8 mouse cellular contexts compared by ENCODE assay signal in genomic region chr17:93202165-93203075, GRCm38 (mm10). TPM values are rescaled to one million over a fixed set of nuclear protein-coding genes. Genes with fewer than 3 reads are reported as not detected.
DNase-seq lines count a peak whose midpoint lies in the region; ATAC-seq and TF ChIP-seq lines count a peak whose summit lies in the region.

No protein-coding gene starts in this region.

- peak overlapping the region; percentile 53 for H3K4me2 ChIP-seq in embryonic facial prominence, embryonic 12.5 days (replicated peaks)
- peak overlapping the region; percentile 69 for H3K4me2 ChIP-seq in hindbrain, postnatal 0 days (ENCODE audit: low read depth, low read length)
- H3K4me2 ChIP-seq in midbrain, postnatal 0 days (ENCODE audit: low read depth, low read length, poor library complexity, severe bottlenecking): peak overlapping the region; percentile 78

- H3K27me3 ChIP-seq in kidney, adult 2 months (replicated peaks; ENCODE audit: control insufficient read depth, insufficient read depth, low read length): peaks cover 10% of the 10 kb centered on the region
- peaks cover 71% of the 10 kb centered on the region for H3K27me3 ChIP-seq in embryonic facial prominence, embryonic 12.5 days
- H3K27me3 ChIP-seq in hindbrain, postnatal 0 days (ENCODE audit: insufficient read depth, low read length): peaks cover 14% of the 10 kb centered on the region
- peaks cover 11% of the 10 kb centered on the region for H3K27me3 ChIP-seq in midbrain, postnatal 0 days (ENCODE audit: insufficient read depth, low read length)
- H3K27me3 ChIP-seq in thymus, adult 2 months (ENCODE audit: control insufficient read depth, insufficient read depth, low read length): peaks cover 6% of the 10 kb centered on the region; the same call in 1 of the 2 replicates

- H3K9ac ChIP-seq in embryonic facial prominence, embryonic 12.5 days: no peak overlapping the region
- peak overlapping the region; percentile 56; the same call in 1 of the 2 replicates for H3K9ac ChIP-seq in hindbrain, postnatal 0 days (replicated peaks; ENCODE audit: low read length)
- H3K9ac ChIP-seq in midbrain, postnatal 0 days (replicated peaks; ENCODE audit: low read length, poor library complexity, severe bottlenecking): peak overlapping the region; percentile 59

- WGBS in kidney, adult 2 months: 1% methylated on average over 44 of the region's 44 CpGs
- WGBS in embryonic facial prominence, embryonic 12.5 days: under 1% methylated on average over 44 of the region's 44 CpGs
- under 1% methylated on average over 44 of the region's 44 CpGs for WGBS in hindbrain, postnatal 0 days
- under 1% methylated on average over 44 of the region's 44 CpGs for WGBS in midbrain, postnatal 0 days
- WGBS in thymus, adult 2 months: 5% methylated on average over 44 of the region's 44 CpGs

- DNase-seq in kidney, postnatal 4 days: peak; percentile 25 to 35
- DNase-seq in kidney, adult 2 months: no peak
- peak; percentile 49 for DNase-seq in hindbrain, postnatal 0 days (ENCODE audit: low spot score)
- peak; percentile 30 for DNase-seq in midbrain, postnatal 0 days (ENCODE audit: low spot score)
- DNase-seq in MN1 (ENCODE audit: low spot score): no peak
- DNase-seq in thymus, adult 2 months: no peak
- DNase-seq in spleen, postnatal 4 days (ENCODE audit: low spot score in 2 of 2): no peak

- no peak for TF ChIP-seq POLR2A in kidney, adult 2 months (IDR thresholded peaks at IDR 0.05; ENCODE audit: low read depth, low read length)
- no peak for TF ChIP-seq POLR2A in thymus, adult 2 months (IDR thresholded peaks at IDR 0.05; ENCODE audit: control insufficient read depth, extremely low read depth, insufficient read depth, low read length, poor library complexity)

- ATAC-seq in embryonic facial prominence, embryonic 12.5 days (ENCODE audit: insufficient number of reproducible peaks, insufficient read depth, low FRiP score, low TSS enrichment): 0 out of 2 replicates have a peak, but pooled peaks have one; percentile 62
- ATAC-seq in hindbrain, postnatal 0 days: peak; percentile 40; the same call in 1 of the 2 replicates
- ATAC-seq in midbrain, postnatal 0 days (ENCODE audit: low FRiP score): peak; percentile 42; the same call in 1 of the 2 replicates

- H3K4me1 ChIP-seq in kidney, adult 2 months (ENCODE audit: control insufficient read depth, insufficient read depth, low read length): no peaks in the 10 kb centered on the region
- peaks cover 25% of the 10 kb centered on the region for H3K4me1 ChIP-seq in embryonic facial prominence, embryonic 12.5 days
- H3K4me1 ChIP-seq in hindbrain, postnatal 0 days (ENCODE audit: insufficient read depth, low read length): peaks cover 7% of the 10 kb centered on the region; the same call in 1 of the 2 replicates
- H3K4me1 ChIP-seq in midbrain, postnatal 0 days (ENCODE audit: insufficient read depth, low read length): peaks cover 6% of the 10 kb centered on the region; the same call in 1 of the 2 replicates
- no peaks in the 10 kb centered on the region for H3K4me1 ChIP-seq in thymus, adult 2 months (replicated peaks; ENCODE audit: control insufficient read depth, insufficient read depth, low read length)

- no peaks in the 10 kb centered on the region for H3K9me3 ChIP-seq in embryonic facial prominence, embryonic 12.5 days
- no peaks in the 10 kb centered on the region for H3K9me3 ChIP-seq in hindbrain, postnatal 0 days (ENCODE audit: low read length)
- H3K9me3 ChIP-seq in midbrain, postnatal 0 days (ENCODE audit: low read length): no peaks in the 10 kb centered on the region

- no peak overlapping the region for H3K4me3 ChIP-seq in kidney, adult 2 months (ENCODE audit: insufficient read depth, low read depth, low read length)
- peak overlapping the region; percentile 28 for H3K4me3 ChIP-seq in embryonic facial prominence, embryonic 12.5 days
- H3K4me3 ChIP-seq in hindbrain, postnatal 0 days (ENCODE audit: low read length): peak overlapping the region; percentile 47
- H3K4me3 ChIP-seq in midbrain, postnatal 0 days (ENCODE audit: low read depth, low read length): peak overlapping the region; percentile 40
- no peak overlapping the region for H3K4me3 ChIP-seq in thymus, adult 2 months (ENCODE audit: control insufficient read depth, insufficient read depth, low read length)

- no peaks in the 10 kb centered on the region for H3K36me3 ChIP-seq in kidney, adult 2 months (ENCODE audit: control insufficient read depth, insufficient read depth, low read length)
- no peaks in the 10 kb centered on the region for H3K36me3 ChIP-seq in embryonic facial prominence, embryonic 12.5 days
- H3K36me3 ChIP-seq in hindbrain, postnatal 0 days (ENCODE audit: insufficient read depth, low read length): no peaks in the 10 kb centered on the region
- no peaks in the 10 kb centered on the region for H3K36me3 ChIP-seq in midbrain, postnatal 0 days (ENCODE audit: insufficient read depth, low read length)
- no peaks in the 10 kb centered on the region for H3K36me3 ChIP-seq in thymus, adult 2 months (ENCODE audit: control insufficient read depth, insufficient read depth, low read length)

- H3K27ac ChIP-seq in kidney, adult 2 months (ENCODE audit: insufficient read depth, low read depth, low read length): no peak overlapping the region
- no peak overlapping the region for H3K27ac ChIP-seq in embryonic facial prominence, embryonic 12.5 days
- H3K27ac ChIP-seq in hindbrain, postnatal 0 days: peak overlapping the region; percentile 75; the same call in 1 of the 2 replicates
- peak overlapping the region; percentile 76 for H3K27ac ChIP-seq in midbrain, postnatal 0 days (ENCODE audit: low read depth, low read length)
- H3K27ac ChIP-seq in thymus, adult 2 months (ENCODE audit: control insufficient read depth, insufficient read depth, low read length): no peak overlapping the region

- no peak for TF ChIP-seq CTCF in kidney, adult 2 months (conservative IDR thresholded peaks at IDR 0.05; ENCODE audit: insufficient read depth, insufficient read length, low read depth, low read length)
- no peak for TF ChIP-seq CTCF in hindbrain, postnatal 0 days (IDR thresholded peaks at IDR 0.05; ENCODE audit: low read depth)
- TF ChIP-seq CTCF in midbrain, postnatal 0 days (IDR thresholded peaks at IDR 0.05): no peak
- TF ChIP-seq CTCF in thymus, adult 2 months (IDR thresholded peaks at IDR 0.05; ENCODE audit: borderline replicate concordance, control insufficient read depth, extremely low read depth, insufficient read depth, low read length, poor library complexity): no peak

RNA-seq across cellular contexts. Expression of gene Adcyap1, which starts 3.6 kb away (rescaled TPM):
- polyA plus RNA-seq in kidney, adult 2 months (2012; rRNA removed): not detected in 2 replicates
- 3.3 TPM in 2 replicates for polyA plus RNA-seq in embryonic facial prominence, embryonic 12.5 days (2016; fragmentation: Nextera tagmentation; extraction: Ambion mirVana)
- total RNA-seq in hindbrain, postnatal 0 days (2014; rRNA removed): 21.2 and 29.1 TPM in 2 replicates
- 34.8 and 36.4 TPM in 2 replicates for polyA plus RNA-seq in hindbrain, postnatal 0 days (2015; fragmentation: Nextera tagmentation; extraction: Ambion mirVana)
- total RNA-seq in midbrain, postnatal 0 days (2014; rRNA removed): 21.0 and 34.6 TPM in 2 replicates
- polyA plus RNA-seq in midbrain, postnatal 0 days (2015; fragmentation: Nextera tagmentation; extraction: Ambion mirVana): 32.8 and 34.1 TPM in 2 replicates
- 0.77 and 1.4 TPM in 2 replicates for polyA plus RNA-seq in thymus, adult 2 months (2012; rRNA removed)

Comparison
In these comparisons a context has a peak if more than half of its experiments do, and no peak if none do; other contexts are left out.
1. DNase-seq: peak in kidney, postnatal 4 days (2 of 2), hindbrain, postnatal 0 days (single experiment) and midbrain, postnatal 0 days (single experiment); none in kidney, adult 2 months (single experiment), MN1 (single experiment), thymus, adult 2 months (single experiment) and spleen, postnatal 4 days (0 of 2).
2. H3K27ac ChIP-seq: peak in hindbrain, postnatal 0 days (single experiment) and midbrain, postnatal 0 days (single experiment); none in kidney, adult 2 months (single experiment), embryonic facial prominence, embryonic 12.5 days (single experiment) and thymus, adult 2 months (single experiment).
3. H3K4me3 ChIP-seq: peak in embryonic facial prominence, embryonic 12.5 days (single experiment), hindbrain, postnatal 0 days (single experiment) and midbrain, postnatal 0 days (single experiment); none in kidney, adult 2 months (single experiment) and thymus, adult 2 months (single experiment).
4. Peak in every context shown above with its lines, with median percentiles within 50 percentile points of each other: ATAC-seq and H3K4me2 ChIP-seq.